Mouse (Mus musculus) heart, adult 9 months (tissue): ENCODE results near the gene Pex1.
"Not testable (repeated sequence)": the region's sequence is repeated elsewhere in the genome, so short reads cannot be mapped to it uniquely, and the experiment has no call there.

Source experiments
- DNase-seq, 2 experiments: peaks; one replicate each; pipeline ENCODE4 v3.0.0; 2022; ENCODE audit warnings: low spot score in 2 of 2

Gene Pex1

GRCm38 (mm10) chr5:3644621-3645020 is 48.8 kb downstream of the Pex1 start:
- DNase-seq = no peak

DNA sequence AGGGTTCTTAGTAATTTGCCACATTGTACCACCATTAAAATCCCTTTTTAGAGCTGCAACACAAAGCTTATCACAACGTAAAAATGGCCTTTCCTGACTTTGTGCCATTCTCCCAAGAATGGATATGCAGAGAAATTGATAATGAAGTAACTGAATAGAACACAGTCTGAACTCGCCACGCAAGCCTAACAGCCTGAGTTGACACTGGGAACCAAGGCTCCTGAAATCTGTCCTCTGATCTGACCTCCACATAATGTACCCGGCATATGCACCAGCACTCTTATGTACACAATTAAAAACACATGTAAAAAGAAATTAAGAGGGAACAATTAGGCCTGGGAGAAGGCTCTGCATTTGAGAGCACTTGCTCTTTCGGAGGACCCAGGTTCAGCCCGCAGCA is 49.5 kb downstream of the Pex1 start:
- no peak for DNase-seq

- no peak for DNase-seq
Observed at GRCm38 (mm10) chr5:3646539-3646938, 50.7 kb downstream of the Pex1 start.

DNA sequence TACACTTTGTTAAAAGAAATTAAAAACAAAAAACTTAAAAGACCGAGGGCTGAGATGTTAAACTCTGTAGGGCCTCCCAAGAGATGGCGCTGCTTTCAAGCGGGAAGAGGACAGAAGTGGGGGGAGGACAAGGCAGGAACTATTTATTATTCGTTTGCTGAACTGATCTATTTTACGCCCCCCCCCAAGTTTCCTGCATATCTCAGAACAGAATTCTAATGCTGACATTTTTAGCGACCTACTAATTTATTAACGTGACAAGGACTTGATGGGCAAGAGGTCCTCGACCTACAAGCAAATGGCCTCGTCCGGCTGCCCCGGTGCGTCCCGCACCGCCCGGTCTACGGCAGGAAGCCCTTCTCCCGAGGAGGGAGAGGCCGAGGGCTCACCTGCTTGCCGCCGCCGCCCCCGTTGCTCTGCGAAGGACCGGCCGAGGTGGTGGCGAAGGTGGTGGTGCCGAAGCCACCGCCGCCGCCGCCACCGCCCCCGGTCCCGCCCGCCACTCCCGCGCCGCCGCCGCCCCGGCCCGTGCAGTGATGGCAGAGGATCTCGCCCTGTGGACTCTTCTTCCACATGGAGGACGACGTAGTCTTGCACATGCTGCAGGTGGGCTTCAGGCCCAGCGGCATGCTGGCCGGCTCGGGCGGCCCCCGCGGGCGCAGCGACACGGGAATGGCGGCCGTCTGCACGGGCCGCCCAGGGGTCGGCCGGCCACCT is 51.3 kb downstream of the Pex1 start:
- DNase-seq = peak; percentile 24 to 32

DNA sequence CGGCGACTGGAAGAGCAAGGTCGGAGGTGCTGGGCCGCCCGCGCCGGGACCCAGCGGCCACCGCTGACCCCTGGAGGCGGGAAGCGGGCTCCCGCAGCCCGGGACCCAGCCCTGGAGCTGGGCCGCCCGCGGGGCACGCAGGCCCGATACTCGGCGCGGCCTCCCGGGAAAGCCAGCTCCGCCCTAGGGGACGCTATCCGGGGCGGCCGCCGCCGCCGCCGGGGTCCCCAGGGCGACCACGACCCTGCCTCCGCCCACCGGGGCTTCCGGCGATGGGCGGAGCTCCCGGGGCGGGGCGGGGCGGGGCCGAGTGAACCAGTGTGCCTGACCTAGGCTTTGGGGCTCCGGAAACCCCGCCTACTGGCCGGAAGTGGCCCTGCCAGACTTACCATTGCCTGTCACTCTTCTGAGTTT is 51.8 kb downstream of the Pex1 start:
- peak; percentile 90 to 91 for DNase-seq

DNA sequence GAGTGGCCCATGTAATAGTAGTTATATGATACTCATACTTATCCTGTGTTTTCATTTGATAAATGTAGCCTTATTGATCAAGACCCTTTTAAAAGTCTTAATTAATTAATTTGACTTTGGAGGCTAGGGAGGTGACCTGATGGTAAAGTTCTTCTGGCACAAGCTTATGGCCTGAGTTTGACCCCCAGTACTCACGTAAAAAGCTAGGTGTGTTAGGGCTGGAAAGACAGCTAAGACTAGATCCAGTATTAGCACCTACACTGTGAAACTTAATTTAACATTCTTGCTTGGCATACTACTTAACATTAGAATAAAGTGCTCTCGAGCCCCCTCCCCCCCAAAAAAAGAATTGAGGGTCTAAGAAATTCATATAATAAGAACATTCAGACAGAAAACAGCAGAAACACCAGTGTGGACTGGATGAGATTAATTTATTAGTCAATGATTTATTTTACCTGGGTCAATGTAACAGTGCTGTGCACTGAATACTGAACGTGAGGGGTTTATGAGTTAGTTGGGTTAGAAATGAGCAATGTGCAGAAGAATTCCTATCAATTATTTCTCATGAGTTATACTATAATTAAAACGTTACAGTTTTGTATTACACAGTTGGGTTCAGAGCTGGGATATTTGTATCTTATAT is 52.5 kb downstream of the Pex1 start:
- no peak for DNase-seq

DNA sequence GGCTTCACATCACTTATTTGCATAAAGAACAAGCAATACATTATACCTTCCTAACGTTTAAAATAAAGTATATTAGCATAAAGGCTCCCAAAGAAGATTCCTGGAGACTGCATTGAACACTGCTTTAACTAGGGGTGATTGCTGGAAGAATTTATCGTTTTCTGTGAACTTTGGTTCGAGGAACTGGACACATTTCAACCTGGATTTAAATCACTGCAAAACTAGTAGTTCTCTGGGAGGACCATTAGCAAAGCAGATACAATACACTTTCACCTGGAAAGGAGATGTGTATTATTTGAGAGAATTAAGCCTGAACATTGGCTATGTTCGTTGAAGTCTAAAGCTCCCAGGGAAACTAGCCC is 53.0 kb downstream of the Pex1 start:
- no peak for DNase-seq

GRCm38 (mm10) chr5:3650881-3651280 is 55.0 kb downstream of the Pex1 start, which contains the start of gene Tmbim7:
Gene Tmbim7, plus strand, starts transcription at chr5:3651181.
- no peak for DNase-seq

- DNase-seq = no peak
Observed at GRCm38 (mm10) chr5:3651621-3652020, 55.8 kb downstream of the Pex1 start.

DNA sequence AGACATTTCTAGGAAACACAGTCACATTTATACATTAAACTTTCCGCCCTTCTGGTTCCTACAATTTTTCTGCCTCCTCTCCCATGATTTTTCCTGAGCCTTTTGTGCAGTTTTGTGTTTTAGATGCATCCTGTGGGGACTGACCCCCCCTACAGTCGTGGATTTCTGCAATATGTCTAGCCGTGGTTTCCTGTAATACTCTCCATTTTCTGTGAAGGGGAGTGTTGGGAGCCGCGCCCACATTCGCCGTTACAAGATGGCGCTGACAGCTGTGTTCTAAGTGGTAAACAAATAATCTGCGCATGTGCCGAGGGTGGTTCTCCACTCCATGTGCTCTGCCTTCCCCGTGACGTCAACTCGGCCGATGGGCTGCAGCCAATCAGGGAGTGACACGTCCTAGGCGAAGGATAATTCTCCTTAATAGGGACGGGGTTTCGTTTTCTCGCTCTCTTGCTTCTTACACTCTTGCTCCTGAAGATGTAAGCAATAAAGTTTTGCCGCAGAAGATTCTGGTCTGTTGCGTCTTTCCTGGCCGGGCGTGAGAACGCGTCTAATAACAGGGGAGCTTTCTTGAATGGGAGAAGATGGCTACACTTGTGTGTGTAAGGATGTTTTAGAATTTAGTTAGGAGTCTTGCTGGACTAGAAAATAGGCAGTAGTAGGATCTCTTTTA is 57.2 kb downstream of the Pex1 start:
- not testable (repeated sequence) for DNase-seq

DNA sequence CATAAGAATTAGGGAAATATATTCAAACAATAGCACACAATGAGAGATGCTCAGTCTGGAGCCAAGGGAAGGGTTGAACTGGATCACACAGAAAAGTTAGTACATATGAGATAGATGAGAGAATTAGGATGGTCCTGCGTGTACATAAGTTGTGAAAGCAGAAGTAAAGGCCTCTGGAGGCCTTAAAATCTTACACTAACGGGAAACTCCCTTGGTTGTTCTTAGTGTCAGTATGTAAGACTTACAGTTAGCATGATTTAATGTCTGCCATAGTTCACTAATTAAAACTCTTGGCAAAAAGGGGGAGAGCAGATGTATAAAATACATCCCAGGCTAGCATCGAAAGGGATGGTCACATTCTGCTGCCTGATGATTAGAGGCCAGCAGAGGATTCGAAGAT is 57.9 kb downstream of the Pex1 start:
- DNase-seq = no peak

GRCm38 (mm10) chr5:3657085-3657484 is 61.2 kb downstream of the Pex1 start, which contains the start of gene Gatad1:
Gene Gatad1, minus strand, starts transcription at chr5:3657185.
- DNase-seq = no peak

GRCm38 (mm10) chr5:3665225-3665624 is 69.4 kb downstream of the Pex1 start:
- DNase-seq = no peak

- DNase-seq = no peak
Observed at GRCm38 (mm10) chr5:3666585-3666984, 70.7 kb downstream of the Pex1 start.

GRCm38 (mm10) chr5:3669938-3670554 is 74.2 kb downstream of the Pex1 start:
- DNase-seq = no peak
